Mouse (Mus musculus) ES-Bruce4 (cell line): Measurements from ENCODE around the gene Alyref2. TPM values are rescaled to one million over a fixed set of nuclear protein-coding genes. Genes with fewer than 3 reads are reported as not detected.

Experiments used
- H3K27ac ChIP-seq: 2 replicates; pipeline ENCODE4 v1.5.1; 2012; ENCODE audit warnings: low read length, inconsistent platforms; ENCODE audit not compliant: insufficient read depth
- H3K27me3 ChIP-seq: 2 replicates; pipeline ENCODE4 v1.6.1; 2012; ENCODE audit warnings: mild to moderate bottlenecking, low read length, inconsistent platforms; ENCODE audit not compliant: control insufficient read depth, poor library complexity, insufficient read depth, severe bottlenecking
- H3K36me3 ChIP-seq: 2 replicates; pipeline ENCODE4 v1.6.1; 2012; ENCODE audit warnings: inconsistent platforms, mild to moderate bottlenecking, low read length, moderate library complexity; ENCODE audit not compliant: control insufficient read depth, poor library complexity, insufficient read depth, severe bottlenecking
- H3K4me1 ChIP-seq: one replicate; pipeline ENCODE4 v1.8.1; 2011; ENCODE audit warnings: low read length; ENCODE audit not compliant: control insufficient read depth, insufficient read depth
- H3K4me3 ChIP-seq: 2 replicates; pipeline ENCODE4 v1.5.1; 2011; ENCODE audit warnings: low read depth, mild to moderate bottlenecking, low read length
- H3K9ac ChIP-seq: 2 replicates; pipeline ENCODE4 v1.6.1; 2012; ENCODE audit warnings: low read depth, mild to moderate bottlenecking, inconsistent platforms; ENCODE audit not compliant: poor library complexity, severe bottlenecking
- H3K9me3 ChIP-seq: replicated peaks from 2 replicates; pipeline ENCODE4 v1.6.1; 2012; ENCODE audit warnings: mild to moderate bottlenecking, low read length, inconsistent platforms; ENCODE audit not compliant: control insufficient read depth, poor library complexity, insufficient read depth, severe bottlenecking
- CTCF ChIP-seq: IDR thresholded peaks from one replicate; pipeline ENCODE4 v1.8.1; 2011; ENCODE audit warnings: low read depth, low read length
- EP300 ChIP-seq: IDR thresholded peaks from 2 replicates; pipeline ENCODE4 v1.6.1; 2011; ENCODE audit warnings: low read depth, low read length; ENCODE audit not compliant: insufficient read depth
- POLR2A ChIP-seq: IDR thresholded peaks from one replicate; pipeline ENCODE4 v1.8.1; 2011; ENCODE audit warnings: low read length; ENCODE audit not compliant: insufficient read depth
- polyA plus RNA-seq: library from polyadenylated mRNA; stranded (reverse); fragments of >200 nt; gene quantifications from 2 replicates; pipeline ENCODE4 v1.2.4, GENCODE M21; 2011; ENCODE audit warnings: low read depth; ENCODE audit not compliant: missing spikeins, insufficient read depth, insufficient read length

Gene Alyref2
- polyA plus RNA-seq, 1 experiment = 5.2 TPM

GRCm38 (mm10) chr1:171473506-171473905, 29.8 kb upstream of the Alyref2 start:
- Histone ChIP-seq H3K36me3 (no peaks in the 10 kb centered on the region), H3K9ac (no peak overlapping the region), H3K9me3 (no peaks in the 10 kb centered on the region), H3K27ac (no peak overlapping the region), H3K27me3 (no peaks in the 10 kb centered on the region), H3K4me1 (peaks cover 7% of the 10 kb centered on the region), H3K4me3 (no peak overlapping the region)
- TF ChIP-seq POLR2A (no peak), CTCF (no peak), EP300 (no peak)

GRCm38 (mm10) chr1:171473920-171474640, 29.2 kb upstream of the Alyref2 start:
- H3K27ac ChIP-seq = no peak overlapping the region
- H3K36me3 ChIP-seq = no peaks in the 10 kb centered on the region
- no peaks in the 10 kb centered on the region for H3K9me3 ChIP-seq
- TF ChIP-seq EP300 (no peak), POLR2A (no peak), CTCF (no peak)
- H3K27me3 ChIP-seq = no peaks in the 10 kb centered on the region
- H3K4me3 ChIP-seq = no peak overlapping the region
- H3K9ac ChIP-seq = no peak overlapping the region
- H3K4me1 ChIP-seq = peaks cover 7% of the 10 kb centered on the region

GRCm38 (mm10) chr1:171477123-171477522, 26.2 kb upstream of the Alyref2 start:
- Histone ChIP-seq H3K36me3 (no peaks in the 10 kb centered on the region), H3K27me3 (no peaks in the 10 kb centered on the region), H3K4me3 (no peak overlapping the region), H3K27ac (peak overlapping the region; percentile 77), H3K4me1 (peaks cover 2% of the 10 kb centered on the region), H3K9me3 (peaks cover 10% of the 10 kb centered on the region), H3K9ac (no peak overlapping the region)
- TF ChIP-seq CTCF = no peak
- TF ChIP-seq EP300 = no peak
- TF ChIP-seq POLR2A = no peak

- TF ChIP-seq CTCF (no peak), EP300 (peak; percentile 53; the same call in 1 of the 2 replicates)
- peaks cover 16% of the 10 kb centered on the region for H3K9me3 ChIP-seq
- peak overlapping the region; percentile 77 for H3K27ac ChIP-seq
- peak overlapping the region; percentile 38 for H3K4me3 ChIP-seq
- H3K4me1 ChIP-seq = peaks cover 2% of the 10 kb centered on the region
- H3K27me3 ChIP-seq = no peaks in the 10 kb centered on the region
- H3K9ac ChIP-seq = peak overlapping the region; percentile 25; the same call in 1 of the 2 replicates
- H3K36me3 ChIP-seq = no peaks in the 10 kb centered on the region
Observed at GRCm38 (mm10) chr1:171477758-171478545, 25.3 kb upstream of the Alyref2 start.

DNA sequence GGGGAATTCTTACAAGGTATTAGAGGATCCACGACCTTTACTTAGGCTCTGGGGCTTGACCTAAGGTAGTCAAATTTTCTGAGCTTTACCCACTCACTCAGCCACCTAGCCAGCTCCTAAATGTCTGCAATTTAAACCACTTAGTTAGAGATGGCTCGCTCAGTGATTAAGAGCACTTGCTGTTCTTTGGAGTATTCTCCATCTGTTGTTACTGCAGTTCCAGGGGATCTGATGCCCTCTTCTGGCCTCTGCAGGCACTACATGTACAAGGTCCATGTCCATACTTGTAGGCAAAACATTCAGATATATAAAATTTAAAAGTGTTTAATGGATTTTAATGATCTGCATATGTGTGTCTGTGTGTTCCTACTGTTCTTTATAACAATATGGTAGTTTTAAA, 24.3 kb upstream of the Alyref2 start:
- no peaks in the 10 kb centered on the region for H3K36me3 ChIP-seq
- H3K4me3 ChIP-seq = no peak overlapping the region
- H3K9ac ChIP-seq = no peak overlapping the region
- H3K27ac ChIP-seq = peak overlapping the region; percentile 39; the same call in 1 of the 2 replicates
- H3K27me3 ChIP-seq = no peaks in the 10 kb centered on the region
- H3K4me1 ChIP-seq = peaks cover 2% of the 10 kb centered on the region
- TF ChIP-seq CTCF = no peak
- TF ChIP-seq POLR2A = no peak
- TF ChIP-seq EP300 = no peak
- peaks cover 20% of the 10 kb centered on the region for H3K9me3 ChIP-seq

GRCm38 (mm10) chr1:171494241-171494640, 9.0 kb upstream of the Alyref2 start:
- Histone ChIP-seq H3K4me1 (no peaks in the 10 kb centered on the region), H3K27ac (no peak overlapping the region), H3K4me3 (no peak overlapping the region), H3K9ac (no peak overlapping the region), H3K9me3 (peaks cover 31% of the 10 kb centered on the region), H3K36me3 (no peaks in the 10 kb centered on the region), H3K27me3 (no peaks in the 10 kb centered on the region)
- no peak for TF ChIP-seq EP300
- no peak for TF ChIP-seq CTCF
- TF ChIP-seq POLR2A = no peak
